Mouse (Mus musculus) E14TG2a.4 (cell line): ENCODE results near the gene Slc10a7.

Source experiments
- CTCF ChIP-seq: conservative IDR thresholded peaks from 2 replicates; pipeline ENCODE4 v1.5.1; 2014; ENCODE audit warnings: low read length
- NANOG ChIP-seq: IDR thresholded peaks from 2 replicates; pipeline ENCODE4 v1.6.1; 2014; ENCODE audit warnings: borderline replicate concordance, low read length, mixed read lengths

DNA sequence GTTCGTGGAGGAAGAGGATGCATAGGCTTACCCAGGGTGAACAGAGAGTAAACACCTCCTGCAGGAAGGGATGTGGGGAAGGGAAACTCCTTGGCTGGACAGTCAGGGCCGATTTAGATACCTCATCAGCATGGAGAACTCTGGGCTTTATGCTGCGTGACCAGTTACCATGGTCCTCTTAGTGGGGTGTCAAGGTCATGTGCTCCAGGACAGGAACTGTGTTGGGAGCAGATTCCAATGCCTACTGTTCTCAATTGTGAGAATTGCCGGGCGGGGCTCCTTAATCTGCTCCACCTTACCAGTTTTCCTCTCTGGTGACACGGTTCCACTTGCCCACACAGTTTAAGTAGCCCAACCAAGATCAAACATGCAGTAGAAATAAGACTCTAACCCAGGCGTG, 213.1 kb downstream of the Slc10a7 start:
- TF ChIP-seq CTCF (no peak), NANOG (no peak)
